Mouse (Mus musculus) cortical plate, adult 2 months (tissue): ENCODE measurements at regions not wholly inside any gene's neighbourhood (a gene's known extent, or its start where the extent isn't known, plus 50 kb on each side); places are given as distances from the start of the nearest gene placed in this dataset.

Source experiments
- H3K27ac ChIP-seq: fragments of 200-500 bp; 2 replicates; pipeline ENCODE4 v1.5.1; 2012; ENCODE audit warnings: low read length, control low read depth, inconsistent platforms; ENCODE audit not compliant: insufficient read depth
- H3K4me1 ChIP-seq: fragments of 200-500 bp; 2 replicates; pipeline ENCODE4 v1.6.1; 2011; ENCODE audit warnings: low read length; ENCODE audit not compliant: control insufficient read depth, insufficient read depth
- H3K4me3 ChIP-seq: fragments of 200-500 bp; 2 replicates; pipeline ENCODE4 v1.5.1; 2011; ENCODE audit warnings: mild to moderate bottlenecking, low read length, control low read depth; ENCODE audit not compliant: insufficient read depth
- CTCF ChIP-seq: fragments of 200-500 bp; IDR thresholded peaks from 2 replicates; pipeline ENCODE4 v1.5.1; 2011; ENCODE audit warnings: mild to moderate bottlenecking, control low read depth, low read length; ENCODE audit not compliant: insufficient read depth; ENCODE audit errors: extremely low read depth
- POLR2A ChIP-seq: fragments of 200-500 bp; IDR thresholded peaks from 2 replicates; pipeline ENCODE4 v1.6.1; 2011; ENCODE audit warnings: mild to moderate bottlenecking, low read length, control low read depth; ENCODE audit not compliant: insufficient read depth; ENCODE audit errors: extremely low read depth

DNA sequence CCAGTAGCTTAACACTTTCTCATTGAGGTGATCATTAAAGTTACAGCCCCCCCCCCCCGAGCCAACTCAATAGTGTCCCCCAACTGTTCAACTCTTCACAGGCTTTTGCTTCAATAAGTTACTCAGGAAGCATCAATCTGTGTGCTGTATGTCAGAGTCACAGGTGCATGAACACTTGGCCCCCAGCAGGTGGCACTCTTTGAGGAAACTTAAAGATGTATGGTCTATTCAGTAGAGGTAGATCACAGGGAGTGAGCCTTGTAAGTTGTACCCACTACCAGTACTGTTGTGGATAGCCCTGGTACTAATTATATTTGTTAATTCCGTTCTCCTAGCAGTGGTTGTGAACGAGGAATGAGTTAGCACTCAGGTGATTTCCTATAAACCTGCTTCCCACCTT, 99.6 kb downstream of the Tmem130 start:
- no peaks in the 10 kb centered on the region for H3K4me1 ChIP-seq
- H3K4me3 ChIP-seq = no peak overlapping the region
- TF ChIP-seq POLR2A (no peak), CTCF (no peak)
- H3K27ac ChIP-seq = no peak overlapping the region

DNA sequence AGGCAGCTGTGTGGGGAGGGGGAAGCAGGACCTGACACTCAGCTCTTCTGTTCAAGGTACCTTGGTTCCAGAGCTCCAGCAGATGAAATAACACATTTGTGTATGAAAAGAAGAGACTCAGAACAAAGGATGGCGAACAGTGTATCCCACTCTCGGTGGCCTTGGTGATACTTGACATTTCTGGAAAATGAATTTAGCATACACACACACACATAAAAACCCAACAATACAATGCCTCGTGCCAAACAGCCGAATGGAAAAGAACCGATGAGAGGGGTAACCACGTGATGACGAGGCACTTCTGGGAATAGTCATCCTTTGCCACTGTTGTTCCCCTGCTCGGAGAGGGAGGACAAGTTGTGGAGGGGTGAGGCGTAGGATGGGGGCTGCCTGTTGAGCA, 97.6 kb downstream of the Tmem130 start:
- H3K4me3 ChIP-seq = no peak overlapping the region
- peaks cover 7% of the 10 kb centered on the region for H3K4me1 ChIP-seq
- no peak for TF ChIP-seq CTCF
- TF ChIP-seq POLR2A = no peak
- H3K27ac ChIP-seq = no peak overlapping the region

DNA sequence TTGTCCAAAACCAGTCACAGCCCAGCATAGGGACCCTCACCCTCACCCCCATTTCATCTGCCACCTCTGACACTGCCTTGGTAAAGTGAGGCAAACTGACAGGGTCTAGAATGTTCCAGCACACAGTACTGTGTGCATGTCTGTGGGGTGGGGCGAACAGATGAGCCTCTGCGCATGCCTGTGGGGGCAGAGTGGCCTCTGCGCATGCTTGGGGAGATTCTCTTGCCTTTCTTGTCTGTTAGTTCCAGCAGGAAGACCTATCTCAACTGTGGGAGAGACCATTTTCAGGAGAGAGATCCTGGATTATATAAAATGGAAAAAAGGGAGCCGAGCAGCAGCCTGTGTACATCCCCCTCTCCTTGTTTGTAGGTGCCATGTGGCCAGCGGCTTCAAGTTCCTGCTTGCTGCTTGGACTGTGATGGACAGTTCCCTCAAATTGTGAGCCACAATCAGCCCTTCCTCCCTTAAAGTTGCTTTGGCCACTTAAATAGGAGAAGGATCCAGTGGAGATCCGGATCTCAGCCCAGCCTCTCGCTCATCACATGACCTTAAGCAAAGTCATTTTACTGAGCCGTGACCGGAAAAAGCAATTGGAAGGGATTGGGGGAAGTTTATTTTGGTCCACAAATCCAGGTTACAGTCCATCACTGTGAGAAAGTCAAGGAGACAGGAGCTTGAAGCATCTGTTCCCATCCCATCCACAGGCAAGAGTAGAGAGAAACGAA, 96.9 kb downstream of the Tmem130 start:
- TF ChIP-seq CTCF (no peak), POLR2A (no peak)
- H3K4me1 ChIP-seq = peaks cover 7% of the 10 kb centered on the region
- H3K27ac ChIP-seq = no peak overlapping the region
- H3K4me3 ChIP-seq = no peak overlapping the region

DNA sequence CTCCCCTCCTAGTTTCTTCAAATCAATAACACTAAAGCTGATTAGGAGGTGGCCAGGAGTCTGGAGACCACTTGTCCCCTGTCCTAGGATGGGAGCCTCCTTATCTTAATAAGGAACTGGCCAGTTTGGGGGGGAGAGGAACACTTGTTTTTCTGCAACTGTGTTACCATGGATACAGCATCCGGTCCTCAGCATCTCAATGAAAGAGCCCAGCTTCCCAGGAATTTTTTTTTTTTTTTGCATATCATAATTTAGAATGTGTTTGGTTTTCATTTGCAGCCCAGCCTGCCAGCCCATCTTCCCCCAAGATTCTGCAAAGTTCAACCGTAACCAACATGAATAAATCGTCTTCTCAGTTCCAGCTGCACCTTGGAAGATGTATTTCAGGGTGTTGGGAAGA, 93.6 kb downstream of the Tmem130 start:
- Histone ChIP-seq H3K27ac (no peak overlapping the region), H3K4me1 (peaks cover 7% of the 10 kb centered on the region), H3K4me3 (no peak overlapping the region)
- no peak for TF ChIP-seq POLR2A
- no peak for TF ChIP-seq CTCF

DNA sequence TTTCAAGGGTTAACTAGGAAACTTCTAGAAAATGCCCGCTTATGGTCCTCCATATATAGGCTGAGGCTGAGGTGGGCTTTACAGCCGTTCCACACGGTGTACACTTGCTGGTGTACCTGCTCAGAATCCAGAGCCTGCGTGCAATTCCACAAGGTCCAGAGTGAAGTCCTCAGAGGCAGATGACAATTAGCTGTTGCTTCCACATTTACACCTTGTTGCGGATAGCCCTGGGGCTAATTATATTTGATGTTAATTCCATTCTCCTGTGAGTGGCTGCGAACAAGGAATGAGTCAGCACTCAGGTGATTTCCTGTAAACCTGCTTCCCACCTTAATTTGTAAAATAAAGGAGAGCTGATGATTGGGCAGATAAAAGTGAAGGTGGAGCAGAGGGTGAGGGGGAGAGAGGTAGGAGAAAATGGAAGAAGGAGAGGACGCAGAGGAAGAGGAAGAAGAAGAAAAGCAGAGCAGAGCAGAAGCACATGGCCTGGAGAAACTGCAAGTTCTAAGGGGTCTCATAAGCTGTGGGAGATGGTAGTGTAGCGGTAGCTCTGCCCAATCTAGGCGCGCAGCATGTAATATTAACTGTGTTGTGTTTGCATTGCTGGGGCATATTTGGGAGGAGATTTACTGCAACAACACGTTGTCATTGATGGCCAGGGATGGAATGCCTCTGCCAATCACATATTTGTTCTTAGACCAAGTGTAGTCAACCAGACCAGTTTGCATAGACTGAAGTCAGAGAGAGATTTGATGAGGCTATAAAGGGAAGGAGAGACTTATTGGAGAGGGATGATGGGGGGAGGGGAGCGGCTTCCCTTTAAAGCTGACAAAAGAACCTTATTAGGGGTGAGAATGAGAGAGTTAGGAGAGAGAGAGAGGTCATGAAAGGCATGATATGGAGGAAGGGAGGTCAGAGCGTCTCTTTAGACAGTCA, 82.5 kb downstream of the Tmem130 start:
- Histone ChIP-seq H3K4me1 (no peaks in the 10 kb centered on the region), H3K27ac (no peak overlapping the region), H3K4me3 (no peak overlapping the region)
- TF ChIP-seq CTCF (no peak), POLR2A (no peak)

DNA sequence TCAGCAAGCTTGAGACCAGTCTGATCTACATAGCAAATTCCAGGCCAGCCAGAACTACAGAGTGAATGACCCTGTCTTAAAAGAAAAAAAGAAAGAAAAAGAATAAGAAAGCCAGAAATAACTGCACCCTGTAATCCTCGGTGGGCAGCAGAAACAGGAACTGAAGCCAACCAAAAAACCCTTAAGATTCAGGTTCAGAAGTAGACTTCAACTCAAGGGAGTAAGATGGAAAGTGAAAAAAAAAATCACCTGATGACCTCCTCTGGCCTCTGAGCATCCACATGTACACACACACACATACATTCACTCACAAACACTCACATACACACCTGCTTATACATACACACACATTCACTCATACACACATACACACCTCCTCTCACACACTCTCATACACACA, 77.4 kb downstream of the Tmem130 start:
- H3K4me1 ChIP-seq = no peaks in the 10 kb centered on the region
- H3K4me3 ChIP-seq = no peak overlapping the region
- H3K27ac ChIP-seq = no peak overlapping the region
- no peak for TF ChIP-seq CTCF
- no peak for TF ChIP-seq POLR2A
